Mouse (Mus musculus): ENCODE measurements around the gene Aip. TPM values are rescaled to one million over a fixed set of nuclear protein-coding genes. Genes with fewer than 3 reads are reported as not detected.

The Aip gene
- polyA plus RNA-seq, 1 experiment from 2014 or later, result 58.9 TPM

GRCm38 (mm10) chr19:4153232-4153654, 27.6 kb upstream of the Aip start, which contains the start of gene Ptprcap:
TSS of gene Ptprcap (plus strand) at chr19:4153604.
- H3K4me3 ChIP-seq (ENCODE audit: low read depth, low read length), result no peak within 1 kb of the TSS
- ATAC-seq (ENCODE audit: low FRiP score) (no peak), DNase-seq (ENCODE audit: low spot score, missing footprints) (no peak)
- H3K27ac ChIP-seq (ENCODE audit: low read depth, low read length), result no peak within 1 kb of the TSS
- H3K36me3 ChIP-seq (ENCODE audit: control insufficient read depth, insufficient read depth, low read length), result peaks cover 24% of the 10 kb centered on the region
- no peak within 1 kb of the TSS for H3K9ac ChIP-seq (ENCODE audit: low read length)
- H3K9me3 ChIP-seq (ENCODE audit: control insufficient read depth, low read length), result no peaks in the 10 kb centered on the region
- 74% methylated on average over 11 of the region's 11 CpGs for WGBS
- H3K27me3 ChIP-seq (ENCODE audit: control insufficient read depth, insufficient read depth, low read length), result no peaks in the 10 kb centered on the region
- peaks cover 7% of the 10 kb centered on the region for H3K4me1 ChIP-seq (ENCODE audit: control insufficient read depth, insufficient read depth, low read length)
- no peak within 1 kb of the TSS for H3K4me2 ChIP-seq

DNA sequence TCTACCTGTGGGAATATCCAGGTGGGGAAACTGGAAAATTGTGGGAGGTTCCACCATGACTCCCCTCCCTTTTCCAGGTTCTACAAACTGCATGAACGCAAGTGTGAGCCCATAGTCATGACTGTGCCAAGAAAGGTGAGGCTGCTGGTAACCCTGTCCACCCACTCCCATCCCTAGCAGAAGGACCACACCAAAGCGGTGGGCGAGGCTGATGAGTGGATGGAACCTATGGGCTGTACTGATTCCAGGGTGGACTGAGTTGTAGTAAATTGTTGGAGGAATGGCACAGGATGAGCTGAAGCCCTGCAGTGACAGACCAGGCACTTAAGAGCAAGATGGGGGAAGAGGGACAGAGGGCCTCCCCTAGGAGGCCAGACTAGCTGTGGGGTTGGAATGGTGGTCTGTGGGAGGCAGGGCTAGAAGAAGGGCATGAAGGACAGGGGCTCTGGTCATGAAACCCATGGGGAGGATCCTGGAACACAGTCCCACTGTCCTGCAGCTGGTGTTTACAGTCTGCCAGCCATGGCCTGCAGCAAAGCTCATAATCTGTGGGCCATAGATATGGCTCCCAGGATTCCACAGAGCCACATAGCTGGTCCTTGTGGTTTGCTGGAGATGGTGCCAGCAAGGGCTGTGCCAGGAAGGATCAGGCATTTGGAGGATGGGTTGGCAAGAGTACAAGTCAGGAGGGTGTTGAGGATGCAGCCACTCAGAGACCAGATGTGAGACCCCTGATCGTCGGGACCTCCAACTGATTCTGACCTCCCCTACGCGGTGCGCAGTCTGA, 27.0 kb upstream of the Aip start:
- H3K36me3 ChIP-seq (ENCODE audit: control insufficient read depth, insufficient read depth, low read length), result peaks cover 20% of the 10 kb centered on the region
- 88% methylated on average over 8 of the region's 8 CpGs for WGBS
- H3K4me2 ChIP-seq, result no peak overlapping the region
- DNase-seq (ENCODE audit: low spot score, missing footprints) (no peak), ATAC-seq (ENCODE audit: low FRiP score) (no peak)
- no peak overlapping the region for H3K9ac ChIP-seq (ENCODE audit: low read length)
- H3K27me3 ChIP-seq (ENCODE audit: control insufficient read depth, insufficient read depth, low read length), result no peaks in the 10 kb centered on the region
- no peak overlapping the region for H3K27ac ChIP-seq (ENCODE audit: low read depth, low read length)
- no peak overlapping the region for H3K4me3 ChIP-seq (ENCODE audit: low read depth, low read length)
- peaks cover 12% of the 10 kb centered on the region for H3K4me1 ChIP-seq (ENCODE audit: control insufficient read depth, insufficient read depth, low read length)
- no peaks in the 10 kb centered on the region for H3K9me3 ChIP-seq (ENCODE audit: control insufficient read depth, low read length)

GRCm38 (mm10) chr19:4151898-4152297, 26.2 kb upstream of the Aip start:
- H3K4me2 ChIP-seq, result no peak overlapping the region
- no peak overlapping the region for H3K4me3 ChIP-seq (ENCODE audit: low read depth, low read length)
- H3K9me3 ChIP-seq (ENCODE audit: control insufficient read depth, low read length), result no peaks in the 10 kb centered on the region
- no peak for ATAC-seq (ENCODE audit: low FRiP score)
- no peak overlapping the region for H3K9ac ChIP-seq (ENCODE audit: low read length)
- no peak overlapping the region for H3K27ac ChIP-seq (ENCODE audit: low read depth, low read length)
- H3K4me1 ChIP-seq (ENCODE audit: control insufficient read depth, insufficient read depth, low read length), result peaks cover 14% of the 10 kb centered on the region
- H3K27me3 ChIP-seq (ENCODE audit: control insufficient read depth, insufficient read depth, low read length), result no peaks in the 10 kb centered on the region
- WGBS, result 89% methylated on average over 5 of the region's 5 CpGs
- DNase-seq (ENCODE audit: low spot score, missing footprints), result no peak
- peaks cover 15% of the 10 kb centered on the region for H3K36me3 ChIP-seq (ENCODE audit: control insufficient read depth, insufficient read depth, low read length)

DNA sequence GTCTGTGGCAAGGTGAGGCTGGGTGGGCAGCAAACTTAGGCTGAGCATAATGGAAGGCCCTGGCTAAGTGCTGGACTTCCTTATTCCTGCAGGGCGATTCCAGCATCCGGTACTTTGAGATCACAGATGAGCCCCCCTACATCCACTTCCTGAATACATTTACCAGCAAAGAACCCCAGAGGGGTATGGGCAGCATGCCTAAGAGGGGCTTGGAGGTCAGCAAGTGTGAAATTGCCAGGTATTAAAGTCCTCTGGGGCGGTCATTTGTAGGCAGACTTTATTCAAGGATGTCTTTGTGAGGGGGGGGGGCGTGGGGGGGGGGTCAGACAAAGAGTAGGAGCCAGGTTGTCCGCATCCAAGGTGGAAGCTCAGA, 25.8 kb upstream of the Aip start:
- Histone ChIP-seq H3K27me3 (ENCODE audit: control insufficient read depth, insufficient read depth, low read length) (no peaks in the 10 kb centered on the region), H3K9me3 (ENCODE audit: control insufficient read depth, low read length) (no peaks in the 10 kb centered on the region), H3K4me2 (no peak overlapping the region), H3K36me3 (ENCODE audit: control insufficient read depth, insufficient read depth, low read length) (peaks cover 13% of the 10 kb centered on the region), H3K4me3 (ENCODE audit: low read depth, low read length) (no peak overlapping the region), H3K9ac (ENCODE audit: low read length) (no peak overlapping the region), H3K27ac (ENCODE audit: low read depth, low read length) (no peak overlapping the region), H3K4me1 (ENCODE audit: control insufficient read depth, insufficient read depth, low read length) (peaks cover 14% of the 10 kb centered on the region)
- ATAC-seq (ENCODE audit: low FRiP score), result no peak
- WGBS, result 76% methylated on average over 5 of the region's 5 CpGs
- DNase-seq (ENCODE audit: low spot score, missing footprints), result no peak

GRCm38 (mm10) chr19:4150567-4151487, 25.2 kb upstream of the Aip start:
- Histone ChIP-seq H3K4me3 (ENCODE audit: low read depth, low read length) (no peak overlapping the region), H3K4me1 (ENCODE audit: control insufficient read depth, insufficient read depth, low read length) (peaks cover 14% of the 10 kb centered on the region), H3K27me3 (ENCODE audit: control insufficient read depth, insufficient read depth, low read length) (no peaks in the 10 kb centered on the region), H3K9ac (ENCODE audit: low read length) (no peak overlapping the region), H3K4me2 (no peak overlapping the region), H3K36me3 (ENCODE audit: control insufficient read depth, insufficient read depth, low read length) (peaks cover 10% of the 10 kb centered on the region), H3K27ac (ENCODE audit: low read depth, low read length) (no peak overlapping the region), H3K9me3 (ENCODE audit: control insufficient read depth, low read length) (no peaks in the 10 kb centered on the region)
- ATAC-seq (ENCODE audit: low FRiP score) (no peak), DNase-seq (ENCODE audit: low spot score, missing footprints) (no peak)
- WGBS, result 90% methylated on average over 22 of the region's 22 CpGs

- DNase-seq (ENCODE audit: low spot score, missing footprints), result no peak
- no peak overlapping the region for H3K4me2 ChIP-seq
- 96% methylated on average over 17 of the region's 17 CpGs for WGBS
These were observed 24.3 kb upstream of the Aip start for GRCm38 (mm10) chr19:4149764-4150461.

GRCm38 (mm10) chr19:4149283-4149682, 23.6 kb upstream of the Aip start:
- Histone ChIP-seq H3K4me1 (ENCODE audit: control insufficient read depth, insufficient read depth, low read length) (peaks cover 14% of the 10 kb centered on the region), H3K9ac (ENCODE audit: low read length) (peak overlapping the region; percentile 83), H3K27me3 (ENCODE audit: control insufficient read depth, insufficient read depth, low read length) (no peaks in the 10 kb centered on the region), H3K4me2 (peak overlapping the region; percentile 90), H3K36me3 (ENCODE audit: control insufficient read depth, insufficient read depth, low read length) (peaks cover 10% of the 10 kb centered on the region), H3K27ac (ENCODE audit: low read depth, low read length) (no peak overlapping the region), H3K9me3 (ENCODE audit: control insufficient read depth, low read length) (no peaks in the 10 kb centered on the region), H3K4me3 (ENCODE audit: low read depth, low read length) (peak overlapping the region; percentile 84)
- ATAC-seq (ENCODE audit: low FRiP score) (no peak), DNase-seq (ENCODE audit: low spot score, missing footprints) (no peak)
- whole genome bisulfite sequencing, result 91% methylated on average over 11 of the region's 11 CpGs

More at GRCm38 (mm10) chr19:4149764-4150461, 24.3 kb upstream of the Aip start:
- H3K27me3 ChIP-seq (ENCODE audit: control insufficient read depth, insufficient read depth, low read length), result no peaks in the 10 kb centered on the region
- no peak overlapping the region for H3K4me3 ChIP-seq (ENCODE audit: low read depth, low read length)
- peaks cover 14% of the 10 kb centered on the region for H3K4me1 ChIP-seq (ENCODE audit: control insufficient read depth, insufficient read depth, low read length)
- H3K27ac ChIP-seq (ENCODE audit: low read depth, low read length), result no peak overlapping the region
- ATAC-seq (ENCODE audit: low FRiP score), result no peak
- no peak overlapping the region for H3K9ac ChIP-seq (ENCODE audit: low read length)
- peaks cover 10% of the 10 kb centered on the region for H3K36me3 ChIP-seq (ENCODE audit: control insufficient read depth, insufficient read depth, low read length)
- no peaks in the 10 kb centered on the region for H3K9me3 ChIP-seq (ENCODE audit: control insufficient read depth, low read length)

DNA sequence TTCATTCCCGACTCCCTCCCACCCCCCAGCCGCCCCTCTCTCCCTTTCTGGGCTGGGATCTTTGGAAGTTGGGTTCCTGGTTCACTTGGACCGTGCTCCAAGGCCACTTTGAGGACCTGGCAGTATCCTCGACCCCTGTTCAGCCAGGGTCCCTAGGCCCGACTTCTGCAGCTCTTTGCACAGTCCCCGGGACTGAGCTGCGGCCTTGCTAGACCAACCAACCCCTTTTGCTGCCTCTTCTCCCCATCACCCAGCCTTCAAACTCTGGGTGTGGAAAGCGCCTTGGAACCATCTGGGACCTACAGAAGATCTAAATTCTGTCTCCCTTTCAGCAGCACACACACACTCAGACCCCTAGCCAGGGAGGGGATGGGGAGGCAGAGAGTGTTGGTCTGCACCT, 23.2 kb upstream of the Aip start:
- H3K9me3 ChIP-seq (ENCODE audit: control insufficient read depth, low read length), result no peaks in the 10 kb centered on the region
- ATAC-seq (ENCODE audit: low FRiP score), result no peak; the same call in 1 of the 2 replicates
- peak overlapping the region; percentile 83 for H3K9ac ChIP-seq (ENCODE audit: low read length)
- H3K27me3 ChIP-seq (ENCODE audit: control insufficient read depth, insufficient read depth, low read length), result no peaks in the 10 kb centered on the region
- peaks cover 14% of the 10 kb centered on the region for H3K4me1 ChIP-seq (ENCODE audit: control insufficient read depth, insufficient read depth, low read length)
- H3K36me3 ChIP-seq (ENCODE audit: control insufficient read depth, insufficient read depth, low read length), result peaks cover 10% of the 10 kb centered on the region
- H3K4me2 ChIP-seq, result peak overlapping the region; percentile 90
- peak overlapping the region; percentile 84 for H3K4me3 ChIP-seq (ENCODE audit: low read depth, low read length)
- 3% methylated on average over 7 of the region's 8 CpGs for WGBS
- no peak for DNase-seq (ENCODE audit: low spot score, missing footprints)
- no peak overlapping the region for H3K27ac ChIP-seq (ENCODE audit: low read depth, low read length)

Measured in midbrain, embryonic 11.5 days (tissue).